Mouse (Mus musculus) embryonic facial prominence, embryonic 15.5 days (tissue): ENCODE data around the gene Dst. TPM values are rescaled to one million over a fixed set of nuclear protein-coding genes. Genes with fewer than 3 reads are reported as not detected.

ENCODE experiments used
- ATAC-seq: fragments of 200-750 bp; cut with Nextera tagmentation; 2 replicates; pipeline ENCODE4 v1.8.0; 2017; ENCODE audit warnings: low read depth, moderate TSS enrichment; ENCODE audit not compliant: insufficient number of reproducible peaks, low FRiP score, low TSS enrichment
- H3K27ac ChIP-seq: fragments of 300-500 bp; sonication (generic); replicated peaks from 2 replicates; pipeline ENCODE4 v1.5.1; 2015; ENCODE audit warnings: mild to moderate bottlenecking, inconsistent platforms
- H3K27me3 ChIP-seq: fragments of 300-500 bp; sonication (generic); 2 replicates; pipeline ENCODE4 v1.6.1; 2015; ENCODE audit warnings: inconsistent platforms
- H3K36me3 ChIP-seq: fragments of 300-500 bp; sonication (generic); 2 replicates; pipeline ENCODE4 v1.6.1; 2015; ENCODE audit warnings: mild to moderate bottlenecking, inconsistent platforms
- H3K4me1 ChIP-seq: fragments of 300-500 bp; sonication (generic); 2 replicates; pipeline ENCODE4 v1.6.1; 2015; ENCODE audit warnings: inconsistent platforms
- H3K4me2 ChIP-seq: fragments of 300-500 bp; sonication (generic); replicated peaks from 2 replicates; pipeline ENCODE4 v1.6.1; 2015; ENCODE audit warnings: mild to moderate bottlenecking, inconsistent platforms
- H3K4me3 ChIP-seq: fragments of 300-500 bp; sonication (generic); replicated peaks from 2 replicates; pipeline ENCODE4 v1.5.1; 2015; ENCODE audit warnings: mild to moderate bottlenecking, inconsistent platforms
- H3K9ac ChIP-seq: fragments of 300-500 bp; sonication (generic); 2 replicates; pipeline ENCODE4 v1.6.1; 2015; ENCODE audit warnings: inconsistent platforms
- H3K9me3 ChIP-seq: fragments of 300-500 bp; sonication (generic); replicated peaks from 2 replicates; pipeline ENCODE4 v1.6.1; 2016; ENCODE audit warnings: inconsistent platforms
- WGBS: fragments of 180-500 bp; shearing (Covaris S2); methylation state at CpG from one replicate; pipeline ENCODE4 v1.1.7; 2015; 5-methylcytosine and 5-hydroxymethylcytosine counted together
- polyA plus RNA-seq: library from polyadenylated mRNA; unstranded; fragments of >200 nt; fragmentation: Nextera tagmentation; extraction: Ambion mirVana; gene quantifications from 2 replicates; pipeline ENCODE4 v1.2.1, GENCODE M21; 2015

Dst gene
- polyA plus RNA-seq, 1 experiment from 2014 or later, result 22.8 TPM

- Histone ChIP-seq H3K27me3 (no peaks in the 10 kb centered on the region), H3K36me3 (no peaks in the 10 kb centered on the region), H3K4me3 (no peak overlapping the region), H3K4me2 (no peak overlapping the region), H3K27ac (no peak overlapping the region), H3K9me3 (no peaks in the 10 kb centered on the region), H3K9ac (no peak overlapping the region), H3K4me1 (no peaks in the 10 kb centered on the region)
- 79% methylated on average over 10 of the region's 10 CpGs for WGBS
- ATAC-seq, result no peak
Observed at GRCm38 (mm10) chr1:34130804-34131203, 222.8 kb downstream of the Dst start.

GRCm38 (mm10) chr1:34132875-34133274 is 224.8 kb downstream of the Dst start:
- no peak overlapping the region for H3K4me2 ChIP-seq
- no peaks in the 10 kb centered on the region for H3K36me3 ChIP-seq
- no peaks in the 10 kb centered on the region for H3K9me3 ChIP-seq
- no peak overlapping the region for H3K4me3 ChIP-seq
- no peak overlapping the region for H3K9ac ChIP-seq
- no peak overlapping the region for H3K27ac ChIP-seq
- 81% methylated on average over 16 of the region's 16 CpGs for WGBS
- ATAC-seq, result no peak
- H3K27me3 ChIP-seq, result no peaks in the 10 kb centered on the region
- H3K4me1 ChIP-seq, result no peaks in the 10 kb centered on the region

- no peak for ATAC-seq
- no peaks in the 10 kb centered on the region for H3K27me3 ChIP-seq
- H3K4me1 ChIP-seq, result peaks cover 14% of the 10 kb centered on the region
- no peak overlapping the region for H3K9ac ChIP-seq
- 87% methylated on average over 3 of the region's 3 CpGs for WGBS
- no peak overlapping the region for H3K4me3 ChIP-seq
- no peaks in the 10 kb centered on the region for H3K36me3 ChIP-seq
- no peak overlapping the region for H3K4me2 ChIP-seq
- H3K27ac ChIP-seq, result no peak overlapping the region
- H3K9me3 ChIP-seq, result no peaks in the 10 kb centered on the region
Observed at GRCm38 (mm10) chr1:34135535-34135934, 227.5 kb downstream of the Dst start.

- Histone ChIP-seq H3K9ac (no peak overlapping the region), H3K9me3 (no peaks in the 10 kb centered on the region), H3K27me3 (no peaks in the 10 kb centered on the region), H3K4me1 (peaks cover 25% of the 10 kb centered on the region), H3K27ac (no peak overlapping the region; the same call in 1 of the 2 replicates), H3K4me3 (no peak overlapping the region), H3K4me2 (no peak overlapping the region), H3K36me3 (no peaks in the 10 kb centered on the region)
- ATAC-seq, result no peak
- WGBS, result 60% methylated on average over 13 of the region's 13 CpGs
Observed at GRCm38 (mm10) chr1:34139191-34139853, 231.3 kb downstream of the Dst start.

- H3K4me2 ChIP-seq, result no peak overlapping the region
- H3K4me3 ChIP-seq, result no peak overlapping the region
Observed at GRCm38 (mm10) chr1:34139871-34140471, 231.9 kb downstream of the Dst start.

GRCm38 (mm10) chr1:34140686-34141085 is 232.7 kb downstream of the Dst start:
- Histone ChIP-seq H3K9me3 (no peaks in the 10 kb centered on the region), H3K4me3 (no peak overlapping the region), H3K4me2 (no peak overlapping the region), H3K36me3 (no peaks in the 10 kb centered on the region), H3K9ac (no peak overlapping the region), H3K27me3 (no peaks in the 10 kb centered on the region), H3K4me1 (peaks cover 25% of the 10 kb centered on the region), H3K27ac (peak overlapping the region; percentile 73)
- no peak for ATAC-seq
- WGBS, result 40% methylated on average over 3 of the region's 3 CpGs

More at GRCm38 (mm10) chr1:34139871-34140471, 231.9 kb downstream of the Dst start:
- 62% methylated on average over 6 of the region's 6 CpGs for WGBS
- Histone ChIP-seq H3K4me1 (peaks cover 25% of the 10 kb centered on the region), H3K27me3 (no peaks in the 10 kb centered on the region), H3K36me3 (no peaks in the 10 kb centered on the region), H3K9me3 (no peaks in the 10 kb centered on the region), H3K9ac (no peak overlapping the region), H3K27ac (peak overlapping the region; percentile 73)
- 0 out of 2 replicates have a peak, but pooled peaks have one; percentile 47 for ATAC-seq

- no peak overlapping the region for H3K9ac ChIP-seq
- no peak overlapping the region for H3K4me2 ChIP-seq
- no peaks in the 10 kb centered on the region for H3K9me3 ChIP-seq
- no peaks in the 10 kb centered on the region for H3K36me3 ChIP-seq
- H3K4me3 ChIP-seq, result no peak overlapping the region
- WGBS, result 48% methylated on average over 9 of the region's 9 CpGs
- no peak for ATAC-seq
- H3K27me3 ChIP-seq, result no peaks in the 10 kb centered on the region
- peak overlapping the region; percentile 56 for H3K27ac ChIP-seq
- peaks cover 25% of the 10 kb centered on the region for H3K4me1 ChIP-seq
Observed at GRCm38 (mm10) chr1:34142951-34143580, 235.0 kb downstream of the Dst start.

- Histone ChIP-seq H3K4me2 (no peak overlapping the region), H3K4me3 (no peak overlapping the region), H3K9ac (no peak overlapping the region), H3K27ac (no peak overlapping the region), H3K9me3 (no peaks in the 10 kb centered on the region), H3K27me3 (no peaks in the 10 kb centered on the region), H3K36me3 (no peaks in the 10 kb centered on the region), H3K4me1 (peaks cover 17% of the 10 kb centered on the region)
- WGBS, result 92% methylated on average over 7 of the region's 7 CpGs
- no peak for ATAC-seq
Observed at GRCm38 (mm10) chr1:34144826-34145225, 236.8 kb downstream of the Dst start.

- Histone ChIP-seq H3K36me3 (no peaks in the 10 kb centered on the region), H3K27ac (no peak overlapping the region), H3K27me3 (no peaks in the 10 kb centered on the region), H3K4me1 (peaks cover 9% of the 10 kb centered on the region), H3K9me3 (no peaks in the 10 kb centered on the region), H3K9ac (no peak overlapping the region), H3K4me3 (no peak overlapping the region), H3K4me2 (no peak overlapping the region)
- 76% methylated on average over 11 of the region's 11 CpGs for WGBS
- ATAC-seq, result no peak
Observed at GRCm38 (mm10) chr1:34148039-34148438, 240.0 kb downstream of the Dst start.

GRCm38 (mm10) chr1:34150416-34151093 is 242.5 kb downstream of the Dst start:
- no peak overlapping the region for H3K9ac ChIP-seq
- peak overlapping the region; percentile 78 for H3K27ac ChIP-seq
- H3K4me2 ChIP-seq, result no peak overlapping the region
- H3K4me3 ChIP-seq, result no peak overlapping the region
- no peaks in the 10 kb centered on the region for H3K27me3 ChIP-seq
- H3K36me3 ChIP-seq, result no peaks in the 10 kb centered on the region
- WGBS, result 22% methylated on average over 10 of the region's 10 CpGs
- H3K4me1 ChIP-seq, result peaks cover 7% of the 10 kb centered on the region; the same call in 1 of the 2 replicates
- no peaks in the 10 kb centered on the region for H3K9me3 ChIP-seq
- peak; percentile 80 for ATAC-seq

- Histone ChIP-seq H3K4me1 (peaks cover 7% of the 10 kb centered on the region; the same call in 1 of the 2 replicates), H3K4me2 (no peak overlapping the region), H3K27ac (no peak overlapping the region), H3K36me3 (0 out of 2 replicates have a peak, but pooled peaks cover 5% of the 10 kb centered on the region), H3K9ac (no peak overlapping the region), H3K4me3 (no peak overlapping the region), H3K9me3 (no peaks in the 10 kb centered on the region), H3K27me3 (no peaks in the 10 kb centered on the region)
- WGBS, result 89% methylated on average over 5 of the region's 5 CpGs
- no peak for ATAC-seq
Observed at GRCm38 (mm10) chr1:34152683-34153082, 244.7 kb downstream of the Dst start.
